Mouse (Mus musculus) cerebellum, adult 11-12 months (tissue): ENCODE results near the gene Gm16405.
"Not testable (repeated sequence)": the region's sequence is repeated elsewhere in the genome, so short reads cannot be mapped to it uniquely, and the experiment has no call there.

ENCODE experiments used
- DNase-seq: peaks from one replicate; pipeline ENCODE4 v3.0.0; 2022

The Gm16405 gene

DNA sequence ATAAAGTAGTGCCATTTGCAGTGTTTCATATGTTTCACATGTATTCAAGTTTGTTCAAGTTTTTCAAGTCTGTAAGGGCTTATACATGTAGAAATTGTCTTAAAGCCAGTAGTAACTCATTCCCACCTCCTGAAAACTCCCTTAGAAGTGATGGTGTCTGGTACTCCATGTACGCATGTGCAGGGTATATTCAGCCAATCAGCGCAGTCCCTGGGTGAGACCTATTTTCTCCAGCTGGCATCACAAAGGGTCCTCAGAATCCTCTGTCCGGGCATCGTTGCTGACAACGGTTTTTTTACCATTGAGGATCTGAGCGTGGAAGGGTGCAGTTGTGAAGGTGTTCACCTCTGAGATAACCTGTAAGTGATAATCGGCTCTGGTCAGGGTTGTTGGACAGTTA, at the start of gene Gm16405:
Gm16405 (plus strand) TSS at position 301 of the 400 bp plus-strand sequence.
- DNase-seq, result not testable (repeated sequence)
